Mouse (Mus musculus): ENCODE data around the gene Orc3. TPM values are rescaled to one million over a fixed set of nuclear protein-coding genes. Genes with fewer than 3 reads are reported as not detected.

Orc3 gene
- polyA plus RNA-seq (2015; fragmentation: Nextera tagmentation; extraction: Ambion mirVana) = 36.8 and 38.9 TPM in 2 replicates

DNA sequence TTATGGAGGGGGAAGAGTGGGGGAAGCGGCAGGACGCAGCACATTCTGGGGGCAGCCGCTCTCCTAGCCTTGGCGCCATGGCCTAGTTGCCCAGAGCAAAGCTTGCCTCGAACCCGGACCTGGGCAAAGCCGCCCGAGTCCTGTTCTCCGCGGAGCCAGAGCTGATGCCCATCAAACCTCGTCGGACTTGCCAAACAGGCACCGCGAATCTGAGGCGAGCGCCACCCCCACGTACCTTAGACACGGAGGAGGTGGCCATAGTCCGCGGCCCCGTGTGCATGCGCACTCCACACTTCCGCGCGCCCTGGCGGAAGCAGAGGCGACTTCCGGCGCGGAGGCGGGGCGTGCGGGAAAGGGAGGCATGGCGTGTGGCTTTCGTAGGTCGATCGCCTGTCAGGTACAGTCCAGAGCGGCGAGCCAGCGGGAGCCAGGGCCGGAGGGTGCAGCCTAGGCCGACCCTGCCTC lies at the start of gene Orc3, which contains the start of gene Rars2:
Orc3 (minus strand) TSS at position 315 of the 465 bp plus-strand sequence.
Rars2 (plus strand) TSS at position 328 of the 465 bp plus-strand sequence.
- peaks cover 2% of the 10 kb centered on the region; the same call in 1 of the 2 replicates for H3K36me3 ChIP-seq (ENCODE audit: control insufficient read depth, insufficient read depth)
- H3K4me1 ChIP-seq (ENCODE audit: control insufficient read depth, low read depth, low read length) = peaks cover 16% of the 10 kb centered on the region
- WGBS (ENCODE audit: insufficient replicate concordance) = under 1% methylated on average over 42 of the region's 42 CpGs
- no peaks in the 10 kb centered on the region for H3K27me3 ChIP-seq (ENCODE audit: control insufficient read depth, insufficient read depth, low read depth, low read length)
- peak within 1 kb of the TSS; percentile 92 for H3K4me3 ChIP-seq (ENCODE audit: low read depth, low read length)
- peak within 1 kb of the TSS; percentile 76 for H3K4me2 ChIP-seq (ENCODE audit: low read depth, low read length)
- H3K9me3 ChIP-seq (replicated peaks; ENCODE audit: control insufficient read depth, low read length) = no peaks in the 10 kb centered on the region
- ATAC-seq (ENCODE audit: low read depth) = peak; percentile 99
- H3K9ac ChIP-seq (ENCODE audit: low read depth, low read length) = peak within 1 kb of the TSS; percentile 92
- peak within 1 kb of the TSS; percentile 90 for H3K27ac ChIP-seq (ENCODE audit: low read length)

DNA sequence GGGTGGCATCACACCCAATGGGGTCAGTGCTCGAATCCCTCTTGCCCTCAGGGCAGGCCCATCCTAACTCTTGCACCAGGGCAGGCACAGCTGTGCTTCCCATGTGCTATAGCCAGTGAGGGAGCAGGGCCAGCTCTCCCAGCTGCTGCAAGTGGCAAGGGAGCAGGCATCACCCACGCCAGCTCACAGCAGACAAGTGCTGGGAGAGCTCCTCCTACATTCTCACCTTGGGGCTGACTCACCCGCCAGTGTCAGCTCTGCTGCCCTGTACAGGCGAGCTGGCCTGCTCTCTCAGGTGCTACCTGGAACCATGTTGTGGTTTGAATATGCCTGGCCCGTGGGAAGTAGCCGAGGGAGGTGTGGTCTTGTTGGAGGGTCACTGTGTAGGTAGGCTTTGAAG lies 47.2 kb upstream of the Orc3 start:
- H3K4me2 ChIP-seq (ENCODE audit: low read depth, low read length) = no peak overlapping the region
- H3K27me3 ChIP-seq (ENCODE audit: control insufficient read depth, insufficient read depth, low read depth, low read length) = no peaks in the 10 kb centered on the region
- H3K9ac ChIP-seq (ENCODE audit: low read depth, low read length) = no peak overlapping the region
- no peak overlapping the region for H3K27ac ChIP-seq (ENCODE audit: low read length)
- no peaks in the 10 kb centered on the region for H3K4me1 ChIP-seq (ENCODE audit: control insufficient read depth, low read depth, low read length)
- no peaks in the 10 kb centered on the region for H3K9me3 ChIP-seq (replicated peaks; ENCODE audit: control insufficient read depth, low read length)
- no peak overlapping the region for H3K4me3 ChIP-seq (ENCODE audit: low read depth, low read length)
- ATAC-seq (ENCODE audit: low read depth) = no peak
- peaks cover 7% of the 10 kb centered on the region for H3K36me3 ChIP-seq (ENCODE audit: control insufficient read depth, insufficient read depth)
- 71% methylated on average over 6 of the region's 6 CpGs for WGBS (ENCODE audit: insufficient replicate concordance)

DNA sequence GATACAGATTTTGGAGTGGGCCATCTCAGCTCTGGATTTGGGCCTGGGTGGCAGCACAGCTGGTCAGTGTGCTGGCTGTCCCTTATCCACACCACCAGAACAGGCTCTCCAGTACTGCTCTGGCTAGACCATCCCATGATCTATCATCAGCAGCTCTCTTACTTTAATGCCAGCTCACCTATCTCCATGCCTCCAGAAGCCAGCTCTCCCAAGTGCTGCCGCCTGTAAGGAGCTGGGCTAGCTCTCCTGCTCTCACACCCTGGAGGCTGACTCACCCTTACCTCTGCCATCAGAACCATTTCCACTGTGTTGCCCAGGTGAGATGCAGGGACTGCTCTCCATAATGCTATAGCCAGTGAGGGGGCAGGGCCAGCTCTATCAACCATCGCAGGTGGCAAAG lies 46.8 kb upstream of the Orc3 start:
- H3K36me3 ChIP-seq (ENCODE audit: control insufficient read depth, insufficient read depth) = peaks cover 7% of the 10 kb centered on the region
- H3K4me1 ChIP-seq (ENCODE audit: control insufficient read depth, low read depth, low read length) = no peaks in the 10 kb centered on the region
- H3K27me3 ChIP-seq (ENCODE audit: control insufficient read depth, insufficient read depth, low read depth, low read length) = no peaks in the 10 kb centered on the region
- no peaks in the 10 kb centered on the region for H3K9me3 ChIP-seq (replicated peaks; ENCODE audit: control insufficient read depth, low read length)
- WGBS (ENCODE audit: insufficient replicate concordance) = 91% methylated on average over 2 of the region's 2 CpGs
- H3K9ac ChIP-seq (ENCODE audit: low read depth, low read length) = no peak overlapping the region
- H3K27ac ChIP-seq (ENCODE audit: low read length) = no peak overlapping the region
- 0 out of 2 replicates have a peak, but pooled peaks have one; percentile 27 for ATAC-seq (ENCODE audit: low read depth)
- no peak overlapping the region for H3K4me3 ChIP-seq (ENCODE audit: low read depth, low read length)
- H3K4me2 ChIP-seq (ENCODE audit: low read depth, low read length) = no peak overlapping the region

DNA sequence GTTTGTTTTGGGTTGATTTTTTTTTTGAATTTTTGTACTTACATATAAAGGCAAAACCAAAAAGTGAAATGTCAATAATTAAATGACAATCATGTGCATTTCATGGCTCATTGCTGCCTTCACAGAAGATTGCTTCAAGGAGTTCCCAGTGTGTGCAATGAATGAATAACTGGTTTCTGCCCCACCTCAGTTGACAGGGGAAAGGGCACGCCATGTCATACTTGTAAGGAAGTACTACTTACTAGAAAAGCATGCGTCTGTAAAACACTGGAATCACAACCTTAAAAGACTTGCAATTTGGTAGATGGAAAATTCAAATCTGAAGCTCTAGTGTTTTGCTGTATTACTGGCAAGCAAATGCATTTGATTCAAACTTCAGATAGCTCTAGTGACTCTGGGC lies 44.3 kb upstream of the Orc3 start:
- ATAC-seq (ENCODE audit: low read depth) = no peak
- H3K9me3 ChIP-seq (replicated peaks; ENCODE audit: control insufficient read depth, low read length) = no peaks in the 10 kb centered on the region
- H3K36me3 ChIP-seq (ENCODE audit: control insufficient read depth, insufficient read depth) = peaks cover 15% of the 10 kb centered on the region
- no peak overlapping the region for H3K4me2 ChIP-seq (ENCODE audit: low read depth, low read length)
- WGBS (ENCODE audit: insufficient replicate concordance) = 63% methylated on average over 2 of the region's 2 CpGs
- H3K27me3 ChIP-seq (ENCODE audit: control insufficient read depth, insufficient read depth, low read depth, low read length) = no peaks in the 10 kb centered on the region
- H3K27ac ChIP-seq (ENCODE audit: low read length) = no peak overlapping the region
- H3K9ac ChIP-seq (ENCODE audit: low read depth, low read length) = no peak overlapping the region
- H3K4me1 ChIP-seq (ENCODE audit: control insufficient read depth, low read depth, low read length) = no peaks in the 10 kb centered on the region
- H3K4me3 ChIP-seq (ENCODE audit: low read depth, low read length) = no peak overlapping the region

DNA sequence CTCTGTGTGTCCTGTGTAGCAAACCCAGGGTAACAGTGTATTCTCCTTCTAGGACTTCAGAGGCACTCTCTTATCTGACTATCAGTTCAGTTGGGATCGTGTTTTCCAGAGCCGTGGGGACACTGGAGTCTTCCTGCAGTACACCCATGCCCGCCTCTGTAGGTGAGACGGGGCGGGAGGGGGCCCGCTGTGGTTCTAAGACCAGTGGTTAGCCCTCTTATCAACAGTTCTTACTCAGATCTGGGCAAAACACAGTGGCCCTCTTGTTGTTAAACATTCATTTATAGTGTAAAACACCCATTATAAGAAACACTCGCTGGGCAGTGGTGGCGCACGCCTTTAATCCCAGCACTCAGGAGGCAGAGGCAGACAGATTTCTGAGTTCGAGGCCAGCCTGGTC lies 41.4 kb upstream of the Orc3 start:
- peaks cover 21% of the 10 kb centered on the region for H3K36me3 ChIP-seq (ENCODE audit: control insufficient read depth, insufficient read depth)
- no peak overlapping the region for H3K4me3 ChIP-seq (ENCODE audit: low read depth, low read length)
- WGBS (ENCODE audit: insufficient replicate concordance) = 83% methylated on average over 10 of the region's 10 CpGs

DNA sequence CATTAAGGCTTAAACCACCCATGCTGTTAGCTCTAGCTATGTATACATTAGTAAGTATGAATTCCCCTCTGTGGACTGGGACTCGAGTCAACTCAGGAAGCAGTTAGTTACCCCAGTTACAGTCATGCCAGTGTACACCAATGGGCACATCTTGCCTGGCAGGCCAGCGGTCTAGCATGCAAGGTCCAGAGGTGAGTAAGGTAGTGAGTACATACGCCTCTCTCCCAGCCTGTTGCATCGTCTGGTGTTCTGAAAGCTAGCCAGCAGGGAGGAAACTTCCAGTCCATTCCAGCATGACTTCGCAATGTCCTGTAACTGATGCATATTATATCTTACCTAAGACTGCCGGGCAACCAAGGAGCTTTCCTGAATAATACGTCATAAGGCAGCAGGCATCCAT lies 38.4 kb upstream of the Orc3 start:
- Histone ChIP-seq H3K4me3 (ENCODE audit: low read depth, low read length) (no peak overlapping the region), H3K4me1 (ENCODE audit: control insufficient read depth, low read depth, low read length) (no peaks in the 10 kb centered on the region), H3K9ac (ENCODE audit: low read depth, low read length) (no peak overlapping the region), H3K36me3 (ENCODE audit: control insufficient read depth, insufficient read depth) (peaks cover 23% of the 10 kb centered on the region), H3K27me3 (ENCODE audit: control insufficient read depth, insufficient read depth, low read depth, low read length) (no peaks in the 10 kb centered on the region), H3K4me2 (ENCODE audit: low read depth, low read length) (no peak overlapping the region), H3K9me3 (replicated peaks; ENCODE audit: control insufficient read depth, low read length) (no peaks in the 10 kb centered on the region), H3K27ac (ENCODE audit: low read length) (no peak overlapping the region)
- 77% methylated on average over 7 of the region's 7 CpGs for WGBS (ENCODE audit: insufficient replicate concordance)
- no peak for ATAC-seq (ENCODE audit: low read depth)

More for the DNA sequence above, 41.4 kb upstream of the Orc3 start:
- no peaks in the 10 kb centered on the region for H3K4me1 ChIP-seq (ENCODE audit: control insufficient read depth, low read depth, low read length)
- no peak overlapping the region for H3K4me2 ChIP-seq (ENCODE audit: low read depth, low read length)
- no peak overlapping the region for H3K9ac ChIP-seq (ENCODE audit: low read depth, low read length)
- H3K27me3 ChIP-seq (ENCODE audit: control insufficient read depth, insufficient read depth, low read depth, low read length) = no peaks in the 10 kb centered on the region
- no peak for ATAC-seq (ENCODE audit: low read depth)
- H3K27ac ChIP-seq (ENCODE audit: low read length) = no peak overlapping the region
- no peaks in the 10 kb centered on the region for H3K9me3 ChIP-seq (replicated peaks; ENCODE audit: control insufficient read depth, low read length)

DNA sequence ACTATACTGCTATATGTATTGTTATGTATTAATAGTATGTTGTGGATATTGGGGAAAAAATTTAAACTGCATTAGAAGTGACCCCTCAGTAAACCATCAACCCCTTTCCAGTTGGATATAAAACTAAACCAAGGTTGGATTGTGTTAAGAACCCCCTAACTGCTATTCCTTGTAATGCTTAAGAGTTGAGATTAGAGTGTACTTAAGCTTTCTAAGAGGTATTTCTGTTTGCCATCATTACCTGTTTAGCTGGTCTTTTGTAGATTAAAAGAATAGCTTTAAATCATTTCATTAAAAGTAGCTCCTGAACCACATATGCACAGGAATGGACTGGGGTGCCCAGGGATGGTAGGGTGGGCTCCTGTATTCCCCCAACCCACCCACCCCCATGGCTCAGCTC lies 30.0 kb upstream of the Orc3 start:
- H3K36me3 ChIP-seq (ENCODE audit: control insufficient read depth, insufficient read depth) = peaks cover 9% of the 10 kb centered on the region
- no peak for ATAC-seq (ENCODE audit: low read depth)

DNA sequence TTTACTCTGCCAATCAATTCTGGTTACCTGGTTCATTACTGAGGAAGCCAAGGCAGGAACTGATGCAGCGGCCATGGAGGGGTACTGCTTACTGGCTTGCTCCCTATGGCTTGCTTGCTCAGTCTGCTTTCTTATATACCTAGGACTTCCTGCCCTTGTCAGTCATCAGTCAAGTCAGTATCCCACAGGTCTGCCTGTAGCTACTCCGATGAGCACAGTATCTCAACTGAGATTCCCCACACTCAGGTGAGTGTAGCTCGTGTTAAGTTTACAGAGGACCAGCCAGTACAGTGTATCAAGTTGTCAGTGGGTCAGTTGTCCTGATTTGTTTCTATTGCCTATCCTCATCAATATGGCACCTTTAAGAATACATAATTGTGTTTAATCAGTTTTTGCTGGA lies 26.0 kb upstream of the Orc3 start:
- ATAC-seq (ENCODE audit: low read depth) = no peak
- Histone ChIP-seq H3K27ac (ENCODE audit: low read length) (no peak overlapping the region), H3K27me3 (ENCODE audit: control insufficient read depth, insufficient read depth, low read depth, low read length) (no peaks in the 10 kb centered on the region), H3K4me1 (ENCODE audit: control insufficient read depth, low read depth, low read length) (no peaks in the 10 kb centered on the region), H3K4me2 (ENCODE audit: low read depth, low read length) (no peak overlapping the region), H3K4me3 (ENCODE audit: low read depth, low read length) (no peak overlapping the region), H3K9ac (ENCODE audit: low read depth, low read length) (no peak overlapping the region), H3K36me3 (ENCODE audit: control insufficient read depth, insufficient read depth) (peaks cover 10% of the 10 kb centered on the region), H3K9me3 (replicated peaks; ENCODE audit: control insufficient read depth, low read length) (no peaks in the 10 kb centered on the region)
- 80% methylated on average over 3 of the region's 3 CpGs for WGBS (ENCODE audit: insufficient replicate concordance)

More for the DNA sequence above, 30.0 kb upstream of the Orc3 start:
- Histone ChIP-seq H3K4me2 (ENCODE audit: low read depth, low read length) (no peak overlapping the region), H3K27ac (ENCODE audit: low read length) (no peak overlapping the region), H3K4me1 (ENCODE audit: control insufficient read depth, low read depth, low read length) (no peaks in the 10 kb centered on the region), H3K27me3 (ENCODE audit: control insufficient read depth, insufficient read depth, low read depth, low read length) (no peaks in the 10 kb centered on the region), H3K9ac (ENCODE audit: low read depth, low read length) (no peak overlapping the region), H3K4me3 (ENCODE audit: low read depth, low read length) (no peak overlapping the region), H3K9me3 (replicated peaks; ENCODE audit: control insufficient read depth, low read length) (no peaks in the 10 kb centered on the region)

DNA sequence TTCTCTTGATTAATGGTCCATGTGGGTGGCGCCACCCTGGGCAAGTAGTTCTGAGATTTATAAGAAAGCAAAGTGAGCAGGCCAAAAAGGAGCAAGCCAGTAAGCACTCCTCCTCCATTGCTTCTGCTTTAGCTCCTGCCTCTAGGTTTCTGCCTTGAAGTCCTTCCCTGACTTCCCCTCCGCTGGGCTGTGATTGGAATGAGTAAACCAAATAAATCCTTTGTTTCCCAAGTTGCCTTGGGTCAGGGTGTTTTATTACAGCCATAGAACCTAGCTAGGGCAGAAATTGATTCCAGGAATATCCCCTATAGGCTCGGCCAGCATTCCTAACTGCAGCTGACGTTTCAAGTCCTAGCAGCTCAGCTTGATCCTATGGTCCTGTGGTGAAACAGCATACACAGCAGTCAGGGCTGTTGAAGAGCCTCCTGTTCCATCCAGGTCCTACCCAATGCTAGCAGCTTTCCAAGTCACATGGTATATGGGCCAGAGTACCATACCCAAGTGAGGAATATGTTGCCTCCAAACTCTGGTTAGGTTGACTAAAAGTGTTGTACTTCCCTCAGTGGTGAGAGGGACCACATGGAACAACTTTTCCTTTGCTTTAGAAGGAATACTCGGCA lies 25.1 kb upstream of the Orc3 start:
- Histone ChIP-seq H3K9ac (ENCODE audit: low read depth, low read length) (no peak overlapping the region), H3K9me3 (replicated peaks; ENCODE audit: control insufficient read depth, low read length) (no peaks in the 10 kb centered on the region), H3K4me1 (ENCODE audit: control insufficient read depth, low read depth, low read length) (no peaks in the 10 kb centered on the region), H3K4me2 (ENCODE audit: low read depth, low read length) (no peak overlapping the region), H3K27ac (ENCODE audit: low read length) (no peak overlapping the region), H3K36me3 (ENCODE audit: control insufficient read depth, insufficient read depth) (peaks cover 10% of the 10 kb centered on the region), H3K27me3 (ENCODE audit: control insufficient read depth, insufficient read depth, low read depth, low read length) (no peaks in the 10 kb centered on the region), H3K4me3 (ENCODE audit: low read depth, low read length) (no peak overlapping the region)
- WGBS (ENCODE audit: insufficient replicate concordance) = 68% methylated on average over 5 of the region's 5 CpGs
- ATAC-seq (ENCODE audit: low read depth) = no peak
